Mouse (Mus musculus) midbrain, embryonic 16.5 days (tissue): ENCODE results near the gene Gm17617. TPM values are rescaled to one million over a fixed set of nuclear protein-coding genes. Genes with fewer than 3 reads are reported as not detected.
A peak's percentile ranks its signal among the peaks of the same experiment; 100 is the strongest.

Experiments used
- ATAC-seq: fragments of 200-750 bp; cut with Nextera tagmentation; 2 replicates; pipeline ENCODE4 v1.8.0; 2017; ENCODE audit warnings: moderate TSS enrichment
- H3K27ac ChIP-seq: fragments of 300-500 bp; sonication (generic); 2 replicates; pipeline ENCODE4 v1.5.1; 2014; ENCODE audit warnings: mild to moderate bottlenecking, low read length, mixed read lengths
- H3K27me3 ChIP-seq: fragments of 300-500 bp; sonication (generic); 2 replicates; pipeline ENCODE4 v1.6.1; 2014; ENCODE audit warnings: low read depth, low read length, mixed read lengths; ENCODE audit not compliant: control insufficient read depth, insufficient read depth
- H3K36me3 ChIP-seq: fragments of 300-500 bp; sonication (generic); 2 replicates; pipeline ENCODE4 v1.6.1; 2014; ENCODE audit warnings: mild to moderate bottlenecking, low read length, moderate library complexity, mixed read lengths; ENCODE audit not compliant: control insufficient read depth, insufficient read depth
- H3K4me1 ChIP-seq: fragments of 300-500 bp; sonication (generic); 2 replicates; pipeline ENCODE4 v1.6.1; 2014; ENCODE audit warnings: mild to moderate bottlenecking, low read length, mixed read lengths; ENCODE audit not compliant: control insufficient read depth, insufficient read depth
- H3K4me2 ChIP-seq: fragments of 300-500 bp; sonication (generic); 2 replicates; pipeline ENCODE4 v1.6.1; 2014; ENCODE audit warnings: mild to moderate bottlenecking, low read length, mixed read lengths
- H3K4me3 ChIP-seq: fragments of 300-500 bp; sonication (generic); 2 replicates; pipeline ENCODE4 v1.5.1; 2014; ENCODE audit warnings: low read depth, mild to moderate bottlenecking, low read length, moderate library complexity, mixed read lengths
- H3K9ac ChIP-seq: fragments of 300-500 bp; sonication (generic); 2 replicates; pipeline ENCODE4 v1.6.1; 2014; ENCODE audit warnings: low read depth, low read length, mixed read lengths
- H3K9me3 ChIP-seq: fragments of 300-500 bp; sonication (generic); replicated peaks from 2 replicates; pipeline ENCODE4 v1.6.1; 2014; ENCODE audit warnings: mild to moderate bottlenecking, low read length, mixed read lengths; ENCODE audit not compliant: control insufficient read depth, poor library complexity, severe bottlenecking
- WGBS: fragments of 180-500 bp; shearing (Covaris S2); extraction: QIAGEN DNeasy Blood & Tissue Kit; methylation state at CpG from one replicate; pipeline ENCODE4 v1.1.7; 2014; 5-methylcytosine and 5-hydroxymethylcytosine counted together
- polyA plus RNA-seq: library from polyadenylated mRNA; unstranded; fragments of >200 nt; fragmentation: Nextera tagmentation; extraction: Ambion mirVana; gene quantifications from 2 replicates; pipeline ENCODE4 v1.2.1, GENCODE M21; 2015

The Gm17617 gene
- polyA plus RNA-seq, 1 experiment from 2014 or later, result not detected

DNA sequence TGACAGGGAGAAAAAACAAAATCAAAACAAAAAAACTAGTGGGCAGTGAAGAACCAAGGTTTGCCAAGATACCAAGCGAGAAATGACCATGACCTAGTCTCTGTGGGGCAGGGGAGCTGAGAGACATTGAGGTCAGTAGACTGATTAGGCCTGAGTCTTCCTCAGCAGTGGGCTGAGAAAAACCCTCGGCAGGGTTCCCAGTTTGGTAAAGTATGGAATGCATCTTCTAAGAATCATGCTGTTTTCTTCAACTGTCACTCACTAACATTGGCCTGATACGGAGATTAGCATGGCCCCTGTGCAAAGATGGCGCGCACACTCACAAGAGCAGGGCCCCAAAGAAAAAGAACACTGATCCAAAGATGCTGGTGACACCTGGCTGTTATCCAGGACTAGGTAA lies 20.6 kb upstream of the Gm17617 start:
- 85% methylated on average over 5 of the region's 5 CpGs for WGBS
- Histone ChIP-seq H3K36me3 (no peaks in the 10 kb centered on the region), H3K27me3 (peaks cover 18% of the 10 kb centered on the region), H3K4me2 (no peak overlapping the region), H3K9me3 (no peaks in the 10 kb centered on the region), H3K27ac (no peak overlapping the region), H3K9ac (no peak overlapping the region), H3K4me1 (peaks cover 6% of the 10 kb centered on the region), H3K4me3 (no peak overlapping the region)
- no peak for ATAC-seq

- Histone ChIP-seq H3K9ac (peak within 1 kb of the TSS; percentile 73), H3K4me1 (peaks cover 6% of the 10 kb centered on the region), H3K9me3 (no peaks in the 10 kb centered on the region), H3K27me3 (peaks cover 18% of the 10 kb centered on the region), H3K36me3 (no peaks in the 10 kb centered on the region), H3K4me3 (peak within 1 kb of the TSS; percentile 52), H3K4me2 (peak within 1 kb of the TSS; percentile 98), H3K27ac (no peak within 1 kb of the TSS)
- WGBS, result 1% methylated on average over 67 of the region's 68 CpGs
- ATAC-seq, result 0 out of 2 replicates have a peak, but pooled peaks have one; percentile 42
Measured at GRCm38 (mm10) chr13:55152621-55153415, 19.5 kb upstream of the Gm17617 start, which contains the start of gene Fgfr4. Fgfr4 (plus strand) TSS chr13:55152640.

DNA sequence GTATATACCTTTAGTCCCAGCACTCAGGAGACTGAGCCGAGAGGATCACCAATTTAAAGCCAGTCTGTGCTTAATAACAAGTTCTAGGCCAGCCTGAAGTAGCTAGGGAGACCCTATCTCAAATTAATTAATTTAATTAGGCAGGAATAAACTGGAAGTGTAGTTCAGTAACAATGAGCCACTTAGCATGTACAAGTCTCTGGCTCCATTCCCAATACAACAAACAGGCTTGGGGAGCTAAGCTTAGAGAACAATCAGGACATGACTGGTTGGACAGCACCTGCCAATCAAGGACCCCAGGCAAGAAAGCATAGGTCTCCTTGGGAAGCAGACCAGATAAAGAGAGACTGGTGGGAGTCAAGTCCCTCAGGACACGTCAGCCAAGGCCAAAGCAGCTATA lies 6.9 kb upstream of the Gm17617 start:
- no peaks in the 10 kb centered on the region for H3K27me3 ChIP-seq
- no peak overlapping the region for H3K4me2 ChIP-seq
- H3K9ac ChIP-seq, result no peak overlapping the region
- ATAC-seq, result no peak
- H3K4me3 ChIP-seq, result no peak overlapping the region
- H3K27ac ChIP-seq, result no peak overlapping the region
- no peaks in the 10 kb centered on the region for H3K9me3 ChIP-seq
- H3K36me3 ChIP-seq, result no peaks in the 10 kb centered on the region
- 60% methylated on average over 2 of the region's 2 CpGs for WGBS
- no peaks in the 10 kb centered on the region for H3K4me1 ChIP-seq

GRCm38 (mm10) chr13:55135382-55135781 lies 2.0 kb upstream of the Gm17617 start:
- Histone ChIP-seq H3K4me2 (no peak overlapping the region), H3K4me3 (no peak overlapping the region), H3K36me3 (peaks cover 15% of the 10 kb centered on the region), H3K4me1 (no peaks in the 10 kb centered on the region), H3K27ac (no peak overlapping the region), H3K27me3 (no peaks in the 10 kb centered on the region), H3K9me3 (no peaks in the 10 kb centered on the region), H3K9ac (no peak overlapping the region)
- WGBS, result 9% methylated on average over 5 of the region's 5 CpGs
- ATAC-seq, result no peak

- Histone ChIP-seq H3K36me3 (peaks cover 23% of the 10 kb centered on the region), H3K27ac (no peak overlapping the region)
Measured at GRCm38 (mm10) chr13:55124903-55125302, 8.4 kb downstream of the Gm17617 start.

DNA sequence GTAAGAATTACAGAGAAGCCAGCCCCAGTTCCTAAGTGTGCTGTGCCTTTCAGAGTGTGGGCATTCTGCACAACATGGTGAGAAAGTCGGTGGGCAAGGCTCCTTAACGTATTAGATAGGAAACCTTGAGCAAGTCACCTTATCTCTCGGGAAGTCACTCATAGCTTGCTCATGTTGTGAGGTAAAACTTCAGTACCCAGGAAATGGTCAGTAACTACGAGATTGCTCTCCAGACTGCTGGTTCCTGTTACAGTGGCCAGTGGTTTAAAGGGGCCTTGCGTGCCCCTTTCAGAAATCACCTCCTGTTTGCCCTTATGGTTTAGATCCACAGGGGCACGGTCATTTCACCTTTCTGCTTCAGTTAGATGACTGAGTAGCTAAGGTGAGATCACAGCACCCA lies 19.0 kb downstream of the Gm17617 start:
- 92% methylated on average over 6 of the region's 6 CpGs for WGBS
- Histone ChIP-seq H3K9ac (no peak overlapping the region), H3K9me3 (no peaks in the 10 kb centered on the region), H3K4me2 (no peak overlapping the region), H3K4me1 (no peaks in the 10 kb centered on the region), H3K4me3 (no peak overlapping the region), H3K36me3 (peaks cover 35% of the 10 kb centered on the region; the same call in 1 of the 2 replicates), H3K27ac (no peak overlapping the region), H3K27me3 (no peaks in the 10 kb centered on the region)
- ATAC-seq, result no peak

More at GRCm38 (mm10) chr13:55124903-55125302, 8.4 kb downstream of the Gm17617 start:
- Histone ChIP-seq H3K4me2 (no peak overlapping the region), H3K4me3 (no peak overlapping the region), H3K9me3 (no peaks in the 10 kb centered on the region), H3K4me1 (no peaks in the 10 kb centered on the region), H3K9ac (no peak overlapping the region), H3K27me3 (no peaks in the 10 kb centered on the region)
- 90% methylated on average over 6 of the region's 6 CpGs for WGBS
- no peak for ATAC-seq

GRCm38 (mm10) chr13:55107694-55108093 lies 25.7 kb downstream of the Gm17617 start:
- no peak for ATAC-seq

DNA sequence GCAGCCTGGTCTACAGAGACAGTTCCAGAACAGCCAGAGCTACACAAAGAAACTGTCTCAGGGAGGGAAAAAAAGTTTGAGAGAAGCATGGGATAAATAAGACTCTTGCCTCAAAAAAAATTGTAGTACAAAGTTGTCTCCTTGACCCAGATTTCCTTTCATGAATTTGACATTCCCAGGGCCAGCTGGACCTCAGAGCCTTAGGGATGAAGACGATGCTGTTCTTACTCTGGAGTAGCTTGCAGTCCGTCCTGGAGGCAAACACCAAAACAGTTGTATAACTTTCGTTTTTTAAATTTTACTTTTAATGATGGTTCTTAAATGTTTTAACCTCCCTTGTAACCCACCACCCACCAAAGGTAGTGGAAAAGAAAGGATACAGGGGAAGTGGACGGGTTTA lies 26.2 kb downstream of the Gm17617 start:
- Histone ChIP-seq H3K27ac (no peak overlapping the region), H3K4me1 (peaks cover 12% of the 10 kb centered on the region), H3K4me2 (no peak overlapping the region), H3K4me3 (no peak overlapping the region), H3K27me3 (no peaks in the 10 kb centered on the region), H3K36me3 (peaks cover 3% of the 10 kb centered on the region; the same call in 1 of the 2 replicates), H3K9me3 (no peaks in the 10 kb centered on the region), H3K9ac (no peak overlapping the region)
- 92% methylated on average over 4 of the region's 4 CpGs for WGBS
- ATAC-seq, result no peak

More at GRCm38 (mm10) chr13:55107694-55108093, 25.7 kb downstream of the Gm17617 start:
- H3K36me3 ChIP-seq, result peaks cover 3% of the 10 kb centered on the region; the same call in 1 of the 2 replicates
- no peak overlapping the region for H3K9ac ChIP-seq
- H3K4me2 ChIP-seq, result no peak overlapping the region
- H3K27me3 ChIP-seq, result no peaks in the 10 kb centered on the region
- no peaks in the 10 kb centered on the region for H3K9me3 ChIP-seq
- no peak overlapping the region for H3K4me3 ChIP-seq
- 85% methylated on average over 8 of the region's 8 CpGs for WGBS
- H3K4me1 ChIP-seq, result peaks cover 12% of the 10 kb centered on the region
- no peak overlapping the region for H3K27ac ChIP-seq

GRCm38 (mm10) chr13:55105953-55106691 lies 27.2 kb downstream of the Gm17617 start:
- Histone ChIP-seq H3K4me3 (peak overlapping the region; percentile 58), H3K36me3 (peaks cover 3% of the 10 kb centered on the region; the same call in 1 of the 2 replicates), H3K27ac (peak overlapping the region; percentile 80; the same call in 1 of the 2 replicates), H3K4me1 (peaks cover 12% of the 10 kb centered on the region), H3K9ac (peak overlapping the region; percentile 77), H3K27me3 (no peaks in the 10 kb centered on the region), H3K9me3 (no peaks in the 10 kb centered on the region), H3K4me2 (peak overlapping the region; percentile 69)
- no peak for ATAC-seq
- WGBS, result 19% methylated on average over 8 of the region's 8 CpGs
